In genomic region chr7:63924747-63925412, GRCm38 (mm10) we compare ENCODE assay signal across 8 mouse cellular contexts. TPM values are rescaled to one million over a fixed set of nuclear protein-coding genes. Genes with fewer than 3 reads are reported as not detected.
A peak's percentile ranks its signal among the peaks of the same experiment; 100 is the strongest.
DNase-seq lines count a peak whose midpoint lies in the region; ATAC-seq and TF ChIP-seq lines count a peak whose summit lies in the region.

No protein-coding gene starts in this region.

- ATAC-seq in heart, postnatal 0 days (ENCODE audit: insufficient read depth, low read depth): peak; percentile 47; the same call in 1 of the 2 replicates
- peak; percentile 54 for ATAC-seq in stomach, embryonic 16.5 days (ENCODE audit: insufficient read depth, low FRiP score)

- no peaks in the 10 kb centered on the region for H3K27me3 ChIP-seq in spleen, adult 2 months (ENCODE audit: control insufficient read depth, insufficient read depth, low read length)
- no peaks in the 10 kb centered on the region for H3K27me3 ChIP-seq in heart, postnatal 0 days (ENCODE audit: control insufficient read depth, insufficient read depth, low read length)
- no peaks in the 10 kb centered on the region for H3K27me3 ChIP-seq in stomach, embryonic 16.5 days (ENCODE audit: control insufficient read depth, insufficient read depth, low read length)

- peak overlapping the region; percentile 50 for H3K4me2 ChIP-seq in heart, postnatal 0 days (ENCODE audit: low read depth, low read length)
- peak overlapping the region; percentile 32 for H3K4me2 ChIP-seq in stomach, embryonic 16.5 days (ENCODE audit: low read depth, low read length)

- H3K27ac ChIP-seq in spleen, adult 2 months (ENCODE audit: insufficient read depth, low read length): peak overlapping the region; percentile 42
- H3K27ac ChIP-seq in cortical plate, adult 2 months (ENCODE audit: insufficient read depth, low read length): peak overlapping the region; percentile 95
- peak overlapping the region; percentile 83 for H3K27ac ChIP-seq in heart, postnatal 0 days (ENCODE audit: low read depth)
- H3K27ac ChIP-seq in stomach, embryonic 16.5 days (ENCODE audit: low read length): peak overlapping the region; percentile 67

- DNase-seq in spleen, adult 2 months (ENCODE audit: low read depth in 1 of 2, low spot score in 2 of 2): no peak
- no peak for DNase-seq in spleen, postnatal 10 days (ENCODE audit: low spot score in 2 of 2)
- no peak for DNase-seq in heart, postnatal 0 days (ENCODE audit: low spot score)
- DNase-seq in layer of hippocampus, adult 18-20 months (ENCODE audit: low spot score in 2 of 2): peak; percentile 86 to 95
- DNase-seq in lung, postnatal 10 days: peak; percentile 83
- no peak for DNase-seq in embryo, embryonic 10 days (ENCODE audit: low spot score)

- peaks cover 57% of the 10 kb centered on the region for H3K4me1 ChIP-seq in spleen, adult 2 months (ENCODE audit: control insufficient read depth, insufficient read depth, insufficient read length)
- peaks cover 26% of the 10 kb centered on the region for H3K4me1 ChIP-seq in cortical plate, adult 2 months (ENCODE audit: control insufficient read depth, insufficient read depth, low read length)
- H3K4me1 ChIP-seq in heart, postnatal 0 days (ENCODE audit: control insufficient read depth, insufficient read depth): peaks cover 76% of the 10 kb centered on the region
- peaks cover 43% of the 10 kb centered on the region for H3K4me1 ChIP-seq in stomach, embryonic 16.5 days (ENCODE audit: control insufficient read depth, insufficient read depth, low read length)

- no peaks in the 10 kb centered on the region for H3K9me3 ChIP-seq in heart, postnatal 0 days (replicated peaks; ENCODE audit: control insufficient read depth, low read length)
- no peaks in the 10 kb centered on the region for H3K9me3 ChIP-seq in stomach, embryonic 16.5 days (replicated peaks; ENCODE audit: control insufficient read depth, low read length)

- no peak for TF ChIP-seq EP300 in heart, postnatal 0 days (IDR thresholded peaks at IDR 0.05; ENCODE audit: low read depth)

- H3K4me3 ChIP-seq in spleen, adult 2 months (ENCODE audit: extremely low read depth, insufficient read depth, insufficient read length): no peak overlapping the region
- H3K4me3 ChIP-seq in cortical plate, adult 2 months (ENCODE audit: insufficient read depth, low read length): no peak overlapping the region
- peak overlapping the region; percentile 13; the same call in 1 of the 2 replicates for H3K4me3 ChIP-seq in heart, postnatal 0 days (ENCODE audit: low read depth, low read length)
- H3K4me3 ChIP-seq in stomach, embryonic 16.5 days (replicated peaks; ENCODE audit: low read length): no peak overlapping the region

- 66% methylated on average over 6 of the region's 6 CpGs for WGBS in spleen, adult 2 months
- 22% methylated on average over 6 of the region's 6 CpGs for WGBS in heart, postnatal 0 days
- WGBS in stomach, embryonic 16.5 days: 18% methylated on average over 6 of the region's 6 CpGs

- H3K9ac ChIP-seq in heart, postnatal 0 days (replicated peaks; ENCODE audit: low read depth, low read length): peak overlapping the region; percentile 26; the same call in 1 of the 2 replicates
- H3K9ac ChIP-seq in stomach, embryonic 16.5 days (ENCODE audit: low read length): no peak overlapping the region

- no peak for TF ChIP-seq CTCF in spleen, adult 2 months (IDR thresholded peaks at IDR 0.05; ENCODE audit: extremely low read depth, insufficient read depth, insufficient read length, insufficient replicate concordance)
- no peak for TF ChIP-seq CTCF in cortical plate, adult 2 months (IDR thresholded peaks at IDR 0.05; ENCODE audit: extremely low read depth, insufficient read depth, low read length)
- no peak for TF ChIP-seq CTCF in heart, postnatal 0 days (IDR thresholded peaks at IDR 0.05; ENCODE audit: low read depth)

- no peaks in the 10 kb centered on the region for H3K36me3 ChIP-seq in spleen, adult 2 months (ENCODE audit: control insufficient read depth, insufficient read depth, low read length)
- no peaks in the 10 kb centered on the region for H3K36me3 ChIP-seq in heart, postnatal 0 days (replicated peaks; ENCODE audit: control insufficient read depth, insufficient read depth, low read length)
- no peaks in the 10 kb centered on the region for H3K36me3 ChIP-seq in stomach, embryonic 16.5 days (ENCODE audit: control insufficient read depth, insufficient read depth, low read length)

- no peak for TF ChIP-seq POLR2A in spleen, adult 2 months (IDR thresholded peaks at IDR 0.05; ENCODE audit: low read depth, low read length)
- TF ChIP-seq POLR2A in cortical plate, adult 2 months (IDR thresholded peaks at IDR 0.05; ENCODE audit: extremely low read depth, insufficient read depth, low read length): no peak

RNA-seq across cellular contexts. Expression of gene E030018B13Rik, which starts 8.2 kb away (rescaled TPM):
- not detected in 2 replicates for polyA plus RNA-seq in spleen, adult 2 months (2012; rRNA removed)
- not detected in 2 replicates for polyA plus RNA-seq in cortical plate, adult 2 months (2012; rRNA removed)
- not detected in 2 replicates for total RNA-seq in heart, postnatal 0 days (2014; rRNA removed; ENCODE audit: low replicate concordance)
- 0.11 and 0.15 TPM in 2 replicates for polyA plus RNA-seq in heart, postnatal 0 days (2015; fragmentation: Nextera tagmentation; extraction: Ambion mirVana)
- total RNA-seq in layer of hippocampus, adult 18-20 months (2021): not detected
- not detected in 2 replicates for polyA plus RNA-seq in stomach, embryonic 16.5 days (2015; fragmentation: Nextera tagmentation; extraction: Ambion mirVana)

RNA-seq across cellular contexts. Expression of gene Klf13, which starts 13.8 kb away (rescaled TPM):
- 72.0 and 89.0 TPM in 2 replicates for polyA plus RNA-seq in spleen, adult 2 months (2012; rRNA removed)
- polyA plus RNA-seq in cortical plate, adult 2 months (2012; rRNA removed): 59.6 and 64.2 TPM in 2 replicates
- 40.7 and 47.4 TPM in 2 replicates for total RNA-seq in heart, postnatal 0 days (2014; rRNA removed; ENCODE audit: low replicate concordance)
- 26.0 and 26.5 TPM in 2 replicates for polyA plus RNA-seq in heart, postnatal 0 days (2015; fragmentation: Nextera tagmentation; extraction: Ambion mirVana)
- 100 to 1,000 TPM; 202 to 217 TPM for total RNA-seq in layer of hippocampus, adult 18-20 months (2021)
- polyA plus RNA-seq in stomach, embryonic 16.5 days (2015; fragmentation: Nextera tagmentation; extraction: Ambion mirVana): 29.1 and 30.8 TPM in 2 replicates

Comparison
In these comparisons a context has a peak if more than half of its experiments do, and no peak if none do; other contexts are left out.
1. DNase-seq: peak in layer of hippocampus, adult 18-20 months (2 of 2) and lung, postnatal 10 days (single experiment); none in spleen, adult 2 months (0 of 2), spleen, postnatal 10 days (0 of 2), heart, postnatal 0 days (single experiment) and embryo, embryonic 10 days (single experiment).
2. H3K27ac ChIP-seq: peak in every context shown above with its lines; median percentile 95 in cortical plate, adult 2 months; 83 in heart, postnatal 0 days; 67 in stomach, embryonic 16.5 days; 42 in spleen, adult 2 months.